Mouse (Mus musculus) megakaryocyte, embryonic 14.5 days (primary cell): Measurements from ENCODE around the gene Col4a1.

Experiments
- FLI1 ChIP-seq: IDR thresholded peaks from 2 replicates; pipeline ENCODE4 v1.6.1; 2012; ENCODE audit warnings: low read length, inconsistent platforms, mixed read lengths
- GATA1 ChIP-seq: IDR thresholded peaks from 3 replicates; pipeline ENCODE4 v1.6.1; 2012; ENCODE audit warnings: mixed read lengths, low read length, inconsistent platforms, borderline replicate concordance

DNA sequence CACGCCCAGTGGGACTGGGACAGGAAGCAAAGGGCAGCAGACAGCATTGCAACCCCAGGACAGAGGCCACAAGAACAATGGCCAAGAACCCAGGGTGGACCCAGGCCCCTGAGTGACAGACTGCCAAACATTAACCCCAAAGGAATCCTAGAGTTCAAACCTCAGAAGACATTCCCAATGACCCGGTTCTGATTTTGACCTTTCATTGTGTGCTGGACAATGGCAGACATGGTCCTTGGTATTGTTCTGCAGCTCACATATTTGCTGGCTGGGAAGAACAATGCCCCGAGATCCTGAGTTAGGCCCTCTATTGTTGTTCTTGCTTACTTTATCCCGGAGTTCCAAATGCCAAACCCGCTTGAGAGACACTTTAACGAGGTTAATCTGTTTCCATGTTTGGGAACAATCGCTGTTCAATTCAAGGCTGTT lies 4.0 kb downstream of the Col4a1 start:
- TF ChIP-seq FLI1: no peak
- no peak for TF ChIP-seq GATA1
